Mouse (Mus musculus) brain, embryonic 14.5 days (tissue): ENCODE data around the gene Itga10. TPM values are rescaled to one million over a fixed set of nuclear protein-coding genes. Genes with fewer than 3 reads are reported as not detected.
A peak's percentile ranks its signal among the peaks of the same experiment; 100 is the strongest.
"Not testable (repeated sequence)": the region's sequence is repeated elsewhere in the genome, so short reads cannot be mapped to it uniquely, and the experiment has no call there.

Source experiments
- DNase-seq: peaks from one replicate; pipeline ENCODE4 v3.0.0-alpha.2; 2011; ENCODE audit warnings: low read depth
- CTCF ChIP-seq: fragments of 200-500 bp; IDR thresholded peaks from 2 replicates; pipeline ENCODE4 v1.5.1; 2012; ENCODE audit warnings: inconsistent platforms, mild to moderate bottlenecking, moderate library complexity, borderline replicate concordance; ENCODE audit not compliant: insufficient read depth, insufficient read length; ENCODE audit errors: extremely low read depth
- POLR2A ChIP-seq: fragments of 200-500 bp; IDR thresholded peaks from 2 replicates; pipeline ENCODE4 v1.6.1; 2012; ENCODE audit warnings: mild to moderate bottlenecking, inconsistent platforms, borderline replicate concordance; ENCODE audit not compliant: poor library complexity, insufficient read depth, insufficient read length, severe bottlenecking; ENCODE audit errors: extremely low read depth
- polyA plus RNA-seq: library from polyadenylated mRNA; depleted of rRNA; stranded (reverse); fragments of >200 nt; gene quantifications from 2 replicates; pipeline ENCODE4 v1.2.3, GENCODE M21; 2012

Itga10 gene
- polyA plus RNA-seq, 1 experiment = 5.8 TPM

DNA sequence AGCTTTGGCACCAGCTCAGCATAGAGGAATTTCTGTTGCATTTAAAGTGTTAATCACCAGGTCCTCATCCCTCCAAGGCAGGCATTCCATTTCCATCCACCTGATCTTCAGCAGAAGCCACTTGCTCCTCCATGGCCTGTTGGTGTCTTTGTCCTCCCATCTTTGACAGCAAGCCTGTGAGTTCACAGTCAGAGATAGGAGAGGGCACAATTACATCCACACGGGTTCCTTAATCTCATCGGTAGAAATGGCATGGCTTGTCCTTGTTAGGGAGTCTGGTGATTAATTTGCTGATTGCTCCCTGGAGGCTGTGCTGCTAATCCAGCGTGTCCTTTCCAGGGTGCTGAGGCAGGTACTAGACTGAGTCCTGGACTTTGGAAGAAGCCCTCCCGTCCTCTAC, 28.1 kb downstream of the Itga10 start:
- TF ChIP-seq POLR2A (no peak), CTCF (no peak)

DNA sequence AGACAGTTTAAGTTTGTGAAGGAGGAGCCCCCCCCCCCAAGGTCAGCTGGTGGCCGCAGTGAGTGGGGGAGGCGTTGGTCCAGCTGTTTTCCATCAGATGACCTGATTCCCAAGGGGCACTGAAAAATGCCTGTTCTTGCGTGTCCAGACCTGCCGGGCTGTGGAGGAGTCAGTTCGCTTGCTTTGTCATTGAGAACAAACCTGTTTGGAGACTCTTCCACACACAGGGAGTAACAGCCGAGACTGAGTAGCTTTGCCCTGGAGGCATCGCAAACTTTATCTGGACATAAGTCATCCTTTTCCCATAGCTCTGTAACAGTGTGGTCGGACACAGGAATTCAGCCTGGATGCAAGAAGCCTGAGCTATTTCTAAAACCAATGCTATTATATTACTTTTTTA, 29.1 kb downstream of the Itga10 start:
- no peak for DNase-seq
- TF ChIP-seq POLR2A = no peak
- no peak for TF ChIP-seq CTCF

More for the DNA sequence above, 28.1 kb downstream of the Itga10 start:
- no peak for DNase-seq

DNA sequence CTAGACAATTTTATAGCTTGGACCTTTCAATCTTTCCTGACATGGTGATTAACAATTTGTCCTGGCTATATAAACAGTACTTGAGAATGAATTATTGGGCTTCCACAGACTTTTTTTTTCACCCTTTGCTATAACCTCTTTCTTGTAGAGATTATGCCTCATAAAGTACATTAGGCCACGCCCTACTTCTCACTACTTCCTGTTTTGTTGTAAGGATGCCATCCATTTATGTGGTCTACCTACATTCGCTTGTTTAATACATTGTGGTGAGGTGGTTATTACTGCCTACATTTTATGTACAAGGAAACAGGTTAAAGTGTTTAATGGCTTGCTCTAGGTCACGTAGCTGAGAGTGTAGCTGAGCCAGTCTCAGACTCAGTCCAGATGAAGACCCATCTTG, 29.8 kb downstream of the Itga10 start:
- no peak for DNase-seq
- TF ChIP-seq POLR2A (no peak), CTCF (no peak)

DNA sequence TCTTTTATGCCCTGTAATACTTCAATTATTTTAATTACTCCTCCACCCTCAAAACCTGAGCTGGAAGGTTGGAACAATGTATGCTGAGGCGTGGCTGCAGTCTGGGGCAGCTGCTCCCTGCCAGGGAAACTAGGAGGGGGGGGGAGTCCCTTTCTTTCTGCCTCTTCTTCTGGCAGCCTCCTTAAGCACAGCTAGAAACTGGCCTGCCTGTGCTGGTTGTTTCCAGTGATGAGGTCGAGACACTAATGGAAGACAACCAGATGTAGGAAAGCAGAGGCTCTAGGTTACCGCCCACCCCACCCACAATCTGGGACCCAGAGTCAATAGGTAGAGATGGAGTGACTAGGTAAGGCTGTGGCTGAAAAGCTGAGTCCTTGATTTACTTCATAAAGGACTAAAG, 30.3 kb downstream of the Itga10 start:
- DNase-seq = peak; percentile 25
- no peak for TF ChIP-seq POLR2A
- TF ChIP-seq CTCF = no peak

DNA sequence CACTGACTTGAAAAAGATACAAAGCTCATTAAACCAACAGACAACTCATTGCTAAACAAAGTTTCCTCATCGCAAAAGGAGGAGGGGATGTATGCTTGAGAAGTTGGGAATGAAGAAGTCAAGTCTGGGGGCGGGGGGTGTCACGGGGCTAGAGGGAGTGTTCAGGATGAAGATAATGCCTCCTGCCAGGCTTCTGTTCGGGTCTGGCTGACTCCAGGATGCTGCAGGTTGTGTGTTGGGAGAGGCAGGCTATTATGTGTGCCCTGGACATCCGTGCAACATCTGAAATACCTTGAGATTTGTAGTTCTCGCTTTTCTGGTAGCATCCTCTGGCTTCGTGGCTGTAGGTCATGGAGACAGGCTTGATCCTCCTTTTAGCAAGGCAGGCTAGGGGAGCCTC, 33.1 kb downstream of the Itga10 start:
- TF ChIP-seq CTCF (no peak), POLR2A (no peak)

DNA sequence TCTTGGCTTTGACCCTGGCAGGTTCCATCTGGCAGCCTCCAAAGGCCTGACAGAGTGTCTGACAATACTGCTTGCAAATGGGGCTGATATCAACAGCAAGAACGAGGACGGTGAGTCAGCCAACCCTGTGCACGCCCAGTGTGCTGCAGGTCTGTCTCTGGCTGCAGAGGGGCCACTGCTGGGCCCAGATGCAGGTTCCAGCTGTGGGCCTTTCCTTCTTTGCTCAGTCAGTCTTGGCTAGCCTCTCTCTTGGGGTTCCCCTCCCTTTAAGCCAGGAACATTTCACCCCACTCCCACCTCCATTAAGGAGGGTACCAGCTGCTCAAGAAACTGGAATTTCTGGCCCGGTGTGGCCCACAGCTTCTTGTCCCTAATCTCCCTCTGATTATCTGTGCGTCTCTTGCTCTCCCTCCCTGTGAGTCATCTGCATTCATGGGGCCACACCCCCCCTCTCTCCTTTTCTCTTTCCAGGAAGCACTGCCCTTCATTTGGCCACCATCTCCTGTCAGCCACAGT, 33.8 kb downstream of the Itga10 start:
- TF ChIP-seq POLR2A (no peak), CTCF (no peak)
- no peak for DNase-seq

More for the DNA sequence above, 33.1 kb downstream of the Itga10 start:
- no peak for DNase-seq

DNA sequence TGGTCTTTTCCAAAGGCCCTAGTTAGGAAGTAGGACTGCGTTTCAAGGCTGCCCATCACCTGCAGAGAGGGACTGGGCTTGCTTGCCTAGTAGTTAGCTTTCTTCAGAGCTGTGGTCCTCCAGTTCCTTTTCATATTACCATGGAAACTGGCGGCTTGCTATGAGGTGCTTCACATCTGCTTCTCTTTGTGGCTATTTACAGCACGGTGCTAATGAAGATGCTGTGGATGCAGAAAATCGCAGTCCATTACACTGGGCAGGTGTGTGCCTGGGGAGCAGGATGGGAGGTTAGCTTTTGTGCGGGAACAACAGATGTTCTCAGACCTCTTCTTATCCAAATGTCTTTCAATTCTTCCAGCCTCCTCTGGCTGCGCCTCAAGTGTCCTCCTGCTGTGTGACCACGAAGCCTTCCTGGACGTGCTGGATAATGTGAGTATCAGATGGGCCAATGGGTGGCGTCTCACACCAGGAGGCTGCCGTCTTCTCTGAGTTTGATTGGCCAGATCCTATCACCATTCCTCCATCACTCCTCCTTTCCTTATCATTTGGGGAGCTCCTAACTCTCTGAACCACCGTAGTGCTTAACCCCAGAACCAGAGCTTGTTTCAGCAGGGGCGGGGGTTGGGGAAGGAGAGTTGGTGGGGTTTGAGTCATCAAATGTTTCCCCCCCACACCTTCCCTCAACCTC, 35.0 kb downstream of the Itga10 start:
- peak; percentile 60 for DNase-seq
- TF ChIP-seq POLR2A (no peak), CTCF (no peak)

DNA sequence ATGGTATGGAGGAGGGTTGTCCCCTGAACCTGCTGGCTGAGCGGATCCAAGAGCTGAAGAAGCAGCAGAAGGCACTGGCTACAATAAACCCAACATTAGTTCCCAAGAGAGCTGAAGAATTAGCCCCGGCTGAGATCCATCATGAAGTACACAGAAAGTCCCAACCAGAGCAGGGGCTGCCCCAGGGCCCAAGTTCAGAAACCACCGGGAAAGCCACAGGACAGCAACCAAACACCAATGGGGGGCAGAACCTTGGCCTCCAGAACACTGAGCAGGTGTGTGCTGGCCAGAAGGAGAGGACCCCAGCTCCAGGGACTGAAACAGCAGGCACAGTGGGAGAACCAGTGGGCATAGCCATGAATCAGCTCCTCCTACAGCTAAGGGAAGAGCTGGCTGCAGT, 38.1 kb downstream of the Itga10 start:
- DNase-seq = no peak
- no peak for TF ChIP-seq CTCF
- no peak for TF ChIP-seq POLR2A

DNA sequence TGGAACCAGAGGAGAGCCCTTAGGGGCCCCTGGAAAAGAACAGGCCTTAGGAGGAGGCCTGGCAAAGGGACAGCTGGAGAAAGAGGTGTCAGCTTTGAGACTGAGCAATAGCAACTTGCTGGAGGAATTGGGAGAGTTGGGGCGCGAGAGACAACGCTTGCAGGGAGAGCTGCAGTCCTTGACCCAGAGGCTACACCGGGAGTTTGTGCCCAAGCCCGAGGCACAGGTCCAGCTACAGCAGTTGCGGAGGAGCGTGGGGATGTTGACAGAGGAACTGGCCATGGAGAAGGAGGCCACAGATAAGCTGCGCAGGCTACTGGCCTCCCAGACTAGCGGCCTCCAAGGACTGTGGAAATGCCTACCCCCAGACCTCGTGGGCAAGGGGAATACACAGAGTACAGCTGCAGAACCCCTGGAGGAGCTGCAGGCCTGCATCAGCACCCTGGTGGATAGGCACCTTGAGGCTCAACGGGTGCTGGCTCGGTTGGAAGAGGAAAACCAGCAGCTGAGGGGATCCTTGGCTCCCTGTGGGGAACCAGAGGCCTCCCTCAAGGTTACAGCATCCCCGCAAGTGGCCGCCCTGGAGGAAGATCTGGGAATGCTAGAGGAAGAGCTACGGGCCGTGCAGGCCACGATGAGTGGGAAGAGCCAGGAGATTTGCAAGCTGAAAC, 38.9 kb downstream of the Itga10 start:
- no peak for DNase-seq
- TF ChIP-seq CTCF (no peak), POLR2A (no peak)

DNA sequence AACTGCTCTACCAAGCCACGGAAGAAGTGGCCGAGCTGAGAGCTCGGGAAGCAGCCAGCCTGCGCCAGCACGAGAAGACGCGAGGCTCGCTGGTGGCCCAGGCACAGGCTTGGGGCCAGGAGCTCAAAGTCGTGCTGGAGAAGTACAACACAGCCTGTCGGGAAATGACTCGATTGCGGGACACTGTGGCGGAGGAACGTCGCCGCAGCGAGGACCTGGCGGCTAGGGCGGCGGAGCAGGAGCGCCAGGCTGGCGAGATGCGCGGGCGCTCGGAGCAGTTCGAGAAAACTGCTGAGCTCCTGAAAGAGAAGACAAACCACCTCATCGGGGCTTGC, 39.4 kb downstream of the Itga10 start:
- DNase-seq = peak; percentile 20
- TF ChIP-seq CTCF (no peak), POLR2A (no peak)

DNA sequence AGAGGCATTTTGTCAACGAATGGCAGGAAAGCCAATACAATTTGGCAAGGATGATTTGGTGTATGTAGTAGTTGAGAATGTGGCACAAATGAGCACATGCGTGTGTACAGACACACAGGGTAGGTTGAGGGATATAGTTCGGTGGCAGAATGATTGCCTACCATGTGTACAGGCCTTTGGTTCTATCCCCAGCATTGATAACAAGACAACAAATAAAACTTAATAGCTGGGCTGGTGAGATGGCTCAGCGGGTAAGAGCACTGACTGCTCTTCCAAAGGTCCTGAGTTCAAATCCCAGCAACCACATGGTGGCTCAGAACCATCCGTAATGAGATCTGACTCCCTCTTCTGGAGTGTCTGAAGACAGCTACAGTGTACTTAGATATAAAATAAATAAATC, 40.7 kb downstream of the Itga10 start:
- DNase-seq = not testable (repeated sequence)

DNA sequence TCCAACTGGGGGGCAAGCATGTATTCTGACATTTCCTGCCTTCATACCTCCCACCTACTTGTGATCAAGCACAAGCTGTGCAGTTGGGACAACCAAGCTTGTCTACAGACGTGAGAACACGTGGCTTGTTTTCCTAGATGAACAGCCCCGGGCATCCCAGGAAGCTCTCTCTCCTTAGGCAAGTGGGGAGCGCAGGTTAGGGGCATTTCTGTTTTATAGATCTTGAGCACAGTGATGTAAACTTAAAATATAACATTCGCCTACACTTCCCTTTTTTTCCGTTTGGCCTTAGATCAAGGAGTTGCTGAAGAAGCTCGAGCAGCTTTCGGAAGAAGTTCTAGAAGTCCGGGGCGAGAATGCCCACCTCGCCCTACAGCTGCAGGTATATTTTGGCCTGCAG, 43.5 kb downstream of the Itga10 start:
- DNase-seq = no peak
- TF ChIP-seq CTCF (no peak), POLR2A (no peak)

DNA sequence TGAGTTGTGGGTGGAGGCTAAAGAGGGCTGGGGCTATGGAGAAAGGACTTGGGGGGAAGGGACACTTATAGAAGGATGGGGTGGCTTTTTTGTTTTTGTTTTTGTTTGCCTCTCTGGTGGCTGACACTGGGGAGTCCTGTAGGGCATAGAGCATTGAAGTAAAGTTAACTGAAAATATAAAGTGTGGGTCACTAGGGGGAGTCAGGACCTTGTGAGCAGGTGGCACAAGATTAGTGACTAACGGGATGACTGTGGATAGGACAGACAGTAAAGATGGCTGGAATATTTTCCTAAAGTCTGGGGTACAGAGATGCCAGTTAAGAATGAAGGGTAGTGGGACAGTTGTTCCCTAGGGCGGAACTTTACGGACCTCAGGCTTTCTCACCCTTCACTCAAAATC, 44.9 kb downstream of the Itga10 start:
- TF ChIP-seq CTCF = no peak
- no peak for TF ChIP-seq POLR2A
- no peak for DNase-seq

DNA sequence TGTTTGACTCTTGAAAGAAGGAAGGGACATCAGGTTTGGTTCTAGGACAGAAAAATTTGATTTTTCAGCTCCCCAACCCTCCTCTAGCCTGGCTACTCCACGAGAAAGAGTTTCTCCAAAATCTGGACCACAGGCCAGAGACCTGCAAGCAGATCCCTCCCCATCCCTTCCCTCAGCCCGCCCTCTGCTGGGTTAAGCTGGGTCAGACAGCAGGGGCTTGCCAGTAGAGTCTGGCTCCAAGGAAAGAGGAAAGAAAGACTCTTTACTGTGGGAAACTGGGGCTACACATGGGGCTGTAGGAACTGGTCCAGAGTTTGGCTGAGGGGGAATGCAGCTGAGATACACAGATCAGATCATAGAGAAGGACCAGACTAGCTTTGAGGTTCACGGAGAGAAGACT, 47.1 kb downstream of the Itga10 start:
- TF ChIP-seq POLR2A (no peak), CTCF (peak; percentile 27; the same call in 1 of the 2 replicates)
- DNase-seq = peak; percentile 39

DNA sequence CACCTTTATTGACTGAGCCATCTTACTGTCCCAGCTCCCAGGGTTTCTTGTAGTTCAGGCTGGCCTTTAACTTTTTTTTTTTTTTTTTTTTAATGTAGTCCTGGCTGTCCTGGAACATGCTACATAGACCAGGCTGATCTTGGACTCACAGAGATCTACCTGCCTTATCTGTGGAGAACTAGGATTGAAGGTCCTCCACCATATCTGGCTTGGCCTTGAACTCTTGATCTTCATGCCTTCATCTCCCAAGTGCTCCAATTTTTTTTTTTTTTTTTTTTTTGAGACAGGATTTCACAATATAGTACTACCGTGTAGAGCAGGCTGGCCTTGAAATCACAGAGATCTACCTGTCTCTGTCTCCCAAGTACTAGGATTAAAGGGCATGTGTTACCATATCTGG, 48.2 kb downstream of the Itga10 start:
- DNase-seq = no peak
- no peak for TF ChIP-seq POLR2A
- no peak for TF ChIP-seq CTCF

DNA sequence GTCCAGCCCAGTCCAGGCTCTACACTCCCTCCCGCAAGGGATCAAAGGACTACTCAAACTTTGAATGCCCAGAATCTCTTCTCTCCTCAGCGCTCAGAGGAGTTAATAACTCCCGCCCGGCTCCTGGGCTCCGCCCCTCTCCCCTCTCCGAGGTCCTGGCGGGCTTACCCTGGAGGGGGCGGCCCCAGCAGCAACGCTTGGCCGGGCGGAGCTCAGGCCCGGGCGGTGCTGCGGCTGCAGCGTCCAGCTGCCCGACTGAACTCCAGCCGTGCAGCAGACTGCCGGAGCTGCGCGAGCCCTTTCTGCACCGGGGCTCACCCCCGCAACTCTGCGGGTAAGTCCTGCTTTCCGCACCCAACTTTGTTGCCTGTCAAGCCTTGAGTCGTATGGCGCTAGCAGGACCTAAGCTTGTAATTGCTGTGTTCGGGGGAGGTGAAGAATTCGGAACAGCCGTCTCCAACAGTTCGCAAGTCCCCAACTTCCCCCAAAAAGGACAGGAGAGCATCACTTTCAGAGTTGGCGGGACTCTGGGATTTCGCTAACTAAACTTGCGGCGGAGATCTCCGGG, 50.9 kb downstream of the Itga10 start, which contains the start of gene Pias3:
TSS of gene Pias3 (plus strand) at position 187 of the 568 bp plus-strand sequence.
- peak; percentile 88 for DNase-seq

More for the DNA sequence above, 50.9 kb downstream of the Itga10 start, which contains the start of gene Pias3:
- TF ChIP-seq CTCF = no peak
- peak; percentile 74 for TF ChIP-seq POLR2A
